Mouse (Mus musculus) stomach, embryonic 16.5 days (tissue): ENCODE results near the gene Cxcr2. TPM values are rescaled to one million over a fixed set of nuclear protein-coding genes. Genes with fewer than 3 reads are reported as not detected.

Source experiments
- ATAC-seq: fragments of 200-750 bp; cut with Nextera tagmentation; 2 replicates; pipeline ENCODE4 v1.8.0; 2017; ENCODE audit warnings: moderate number of reproducible peaks, moderate TSS enrichment; ENCODE audit not compliant: insufficient read depth, low FRiP score
- H3K27ac ChIP-seq: fragments of 300-500 bp; sonication (generic); 2 replicates; pipeline ENCODE4 v1.5.1; 2014; ENCODE audit warnings: low read length
- H3K27me3 ChIP-seq: fragments of 300-500 bp; sonication (generic); 2 replicates; pipeline ENCODE4 v1.6.1; 2014; ENCODE audit warnings: low read length, control low read depth, mixed read lengths; ENCODE audit not compliant: control insufficient read depth, insufficient read depth
- H3K36me3 ChIP-seq: fragments of 300-500 bp; sonication (generic); 2 replicates; pipeline ENCODE4 v1.6.1; 2014; ENCODE audit warnings: low read length; ENCODE audit not compliant: control insufficient read depth, insufficient read depth
- H3K4me1 ChIP-seq: fragments of 300-500 bp; sonication (generic); 2 replicates; pipeline ENCODE4 v1.6.1; 2014; ENCODE audit warnings: low read length, control low read depth, mixed read lengths; ENCODE audit not compliant: control insufficient read depth, insufficient read depth
- H3K4me2 ChIP-seq: fragments of 300-500 bp; sonication (generic); 2 replicates; pipeline ENCODE4 v1.6.1; 2014; ENCODE audit warnings: low read depth, low read length, mixed read lengths
- H3K4me3 ChIP-seq: fragments of 300-500 bp; sonication (generic); replicated peaks from 2 replicates; pipeline ENCODE4 v1.5.1; 2014; ENCODE audit warnings: mild to moderate bottlenecking, low read length
- H3K9ac ChIP-seq: fragments of 300-500 bp; sonication (generic); 2 replicates; pipeline ENCODE4 v1.6.1; 2014; ENCODE audit warnings: low read length
- H3K9me3 ChIP-seq: fragments of 300-500 bp; sonication (generic); replicated peaks from 2 replicates; pipeline ENCODE4 v1.6.1; 2016; ENCODE audit warnings: low read length, control low read depth; ENCODE audit not compliant: control insufficient read depth
- WGBS: fragments of 180-500 bp; shearing (Covaris S2); extraction: QIAGEN DNeasy Blood & Tissue Kit; methylation state at CpG from one replicate; pipeline ENCODE4 v1.1.7; 2014; 5-methylcytosine and 5-hydroxymethylcytosine counted together
- polyA plus RNA-seq: library from polyadenylated mRNA; unstranded; fragments of >200 nt; fragmentation: Nextera tagmentation; extraction: Ambion mirVana; gene quantifications from 2 replicates; pipeline ENCODE4 v1.2.1, GENCODE M21; 2015

The Cxcr2 gene
- 0.52 and 0.94 TPM in 2 replicates for polyA plus RNA-seq

DNA sequence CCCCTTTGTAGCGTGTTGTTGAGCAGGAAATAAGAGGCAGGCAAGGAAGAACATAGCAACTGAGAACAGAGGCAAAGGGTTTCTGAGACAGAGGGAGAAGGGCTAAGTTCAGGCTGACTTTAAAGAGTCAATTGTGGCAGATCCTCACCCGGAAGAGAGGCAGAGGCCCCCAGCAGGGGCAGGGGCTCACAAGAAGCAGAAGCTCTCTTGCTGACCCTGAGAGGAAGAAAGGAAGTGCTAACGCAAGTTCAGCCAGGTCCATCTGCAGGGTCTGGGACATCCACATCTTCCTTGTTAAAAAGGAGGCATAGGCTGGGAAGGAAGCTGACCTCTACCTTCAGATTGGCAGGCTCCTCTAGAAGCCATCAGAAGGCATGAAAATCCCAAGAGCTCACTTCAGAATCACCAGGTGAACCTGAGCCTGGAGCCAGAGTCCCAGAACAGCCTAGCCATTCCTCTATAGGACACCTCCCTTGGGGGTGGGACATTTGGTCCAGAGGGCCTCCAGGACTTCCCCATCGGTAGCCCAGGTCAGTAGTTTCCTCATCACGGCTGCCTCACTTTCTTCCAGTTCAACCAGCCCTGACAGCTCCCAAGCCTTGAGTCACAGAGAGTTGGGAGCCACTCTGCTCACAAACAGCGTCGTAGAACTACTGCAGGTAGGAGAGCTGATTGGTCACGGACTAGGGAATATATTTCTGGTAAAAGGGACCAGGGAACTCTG is at the start of gene Cxcr2:
Gene Cxcr2 (plus strand): TSS at position 529 of the 724 bp plus-strand sequence.
- Histone ChIP-seq H3K9me3 (no peaks in the 10 kb centered on the region), H3K4me2 (no peak within 1 kb of the TSS), H3K36me3 (no peaks in the 10 kb centered on the region), H3K4me1 (no peaks in the 10 kb centered on the region), H3K27me3 (no peaks in the 10 kb centered on the region), H3K4me3 (no peak within 1 kb of the TSS), H3K27ac (no peak within 1 kb of the TSS), H3K9ac (no peak within 1 kb of the TSS)
- WGBS = 66% methylated on average over 8 of the region's 8 CpGs
- no peak for ATAC-seq

GRCm38 (mm10) chr1:74105660-74106059 is 48.1 kb upstream of the Cxcr2 start:
- ATAC-seq = no peak
- WGBS = 81% methylated on average over 4 of the region's 4 CpGs
- no peak overlapping the region for H3K4me3 ChIP-seq
- H3K27me3 ChIP-seq = no peaks in the 10 kb centered on the region
- H3K4me2 ChIP-seq = no peak overlapping the region
- peaks cover 17% of the 10 kb centered on the region for H3K4me1 ChIP-seq
- H3K36me3 ChIP-seq = no peaks in the 10 kb centered on the region
- H3K9ac ChIP-seq = no peak overlapping the region
- H3K27ac ChIP-seq = no peak overlapping the region
- H3K9me3 ChIP-seq = no peaks in the 10 kb centered on the region

GRCm38 (mm10) chr1:74106214-74106613 is 47.6 kb upstream of the Cxcr2 start:
- Histone ChIP-seq H3K9me3 (no peaks in the 10 kb centered on the region), H3K4me1 (peaks cover 17% of the 10 kb centered on the region), H3K4me3 (no peak overlapping the region), H3K4me2 (no peak overlapping the region), H3K9ac (no peak overlapping the region), H3K36me3 (no peaks in the 10 kb centered on the region), H3K27me3 (no peaks in the 10 kb centered on the region), H3K27ac (no peak overlapping the region)
- 60% methylated on average over 6 of the region's 6 CpGs for WGBS
- no peak for ATAC-seq

DNA sequence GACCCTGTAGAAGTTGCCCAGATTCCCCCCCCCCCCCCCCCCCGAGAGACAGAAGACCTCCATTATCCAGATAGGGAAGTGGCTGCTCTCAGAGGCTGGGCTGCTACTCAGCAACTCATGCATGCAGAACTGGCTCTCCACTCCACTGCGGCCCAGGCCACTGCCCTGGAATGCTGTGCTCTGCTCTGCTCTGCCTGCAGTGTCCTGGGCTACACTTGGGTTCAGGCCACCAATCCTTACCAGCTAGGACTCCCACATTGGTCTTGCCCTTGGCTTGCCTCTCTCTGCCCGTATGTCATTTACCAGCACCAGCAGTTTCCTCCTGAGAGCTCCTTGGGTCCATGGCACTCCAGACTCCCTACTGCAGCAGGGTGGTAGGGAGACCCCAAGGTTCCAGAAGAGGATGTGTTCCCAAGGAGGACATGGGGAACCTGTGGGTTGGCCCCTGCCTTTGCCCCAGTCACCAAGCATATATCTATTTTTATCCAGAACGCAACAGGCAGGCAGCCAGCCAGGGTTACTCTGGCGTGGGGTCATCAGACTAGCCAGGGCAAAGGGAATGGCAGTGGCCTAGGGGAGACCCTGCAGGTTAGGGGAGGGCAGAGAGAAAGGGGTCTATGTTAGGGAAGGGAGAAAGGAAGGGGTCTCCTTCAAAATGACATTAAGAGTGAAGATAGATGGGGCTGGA is 45.7 kb upstream of the Cxcr2 start:
- Histone ChIP-seq H3K36me3 (no peaks in the 10 kb centered on the region), H3K27me3 (no peaks in the 10 kb centered on the region), H3K4me3 (no peak overlapping the region), H3K9ac (no peak overlapping the region), H3K27ac (no peak overlapping the region), H3K9me3 (no peaks in the 10 kb centered on the region), H3K4me1 (peaks cover 24% of the 10 kb centered on the region), H3K4me2 (no peak overlapping the region)
- 83% methylated on average over 4 of the region's 5 CpGs for WGBS
- no peak for ATAC-seq

DNA sequence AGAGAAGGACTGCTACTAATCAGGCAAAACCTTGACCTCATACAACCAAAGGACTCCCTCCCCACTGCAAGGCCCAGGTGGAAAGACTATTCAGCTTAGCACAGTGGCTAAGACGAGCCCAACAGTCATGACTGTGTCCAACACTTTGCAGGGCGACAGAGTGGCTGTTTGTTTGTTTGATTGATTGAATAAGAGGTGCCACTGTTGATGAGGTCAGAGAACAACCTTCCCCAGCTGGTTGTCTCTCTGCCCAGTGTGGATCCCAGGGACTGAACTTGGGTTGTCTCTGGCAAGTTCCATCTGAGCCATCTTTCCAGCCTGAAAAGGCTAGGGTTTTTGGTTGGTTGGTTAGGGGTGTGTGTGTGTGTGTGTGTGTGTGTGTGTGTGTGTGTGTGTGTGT is 44.1 kb upstream of the Cxcr2 start:
- 60% methylated on average over 2 of the region's 2 CpGs for WGBS
- H3K27ac ChIP-seq = no peak overlapping the region
- no peak for ATAC-seq
- no peak overlapping the region for H3K4me2 ChIP-seq
- H3K36me3 ChIP-seq = no peaks in the 10 kb centered on the region
- peaks cover 8% of the 10 kb centered on the region for H3K4me1 ChIP-seq
- H3K4me3 ChIP-seq = no peak overlapping the region
- H3K27me3 ChIP-seq = no peaks in the 10 kb centered on the region
- H3K9ac ChIP-seq = no peak overlapping the region
- H3K9me3 ChIP-seq = no peaks in the 10 kb centered on the region

- no peaks in the 10 kb centered on the region for H3K27me3 ChIP-seq
- no peak overlapping the region for H3K4me3 ChIP-seq
- H3K4me1 ChIP-seq = peaks cover 7% of the 10 kb centered on the region
- no peak overlapping the region for H3K27ac ChIP-seq
- H3K4me2 ChIP-seq = no peak overlapping the region
- H3K36me3 ChIP-seq = no peaks in the 10 kb centered on the region
- no peak overlapping the region for H3K9ac ChIP-seq
- 28% methylated on average over 8 of the region's 8 CpGs for WGBS
- ATAC-seq = peak; percentile 69; the same call in 1 of the 2 replicates
- H3K9me3 ChIP-seq = no peaks in the 10 kb centered on the region
Observed at GRCm38 (mm10) chr1:74110932-74111695, 42.7 kb upstream of the Cxcr2 start.

GRCm38 (mm10) chr1:74111696-74112030 is 42.1 kb upstream of the Cxcr2 start:
- peaks cover 7% of the 10 kb centered on the region for H3K4me1 ChIP-seq
- no peak overlapping the region for H3K4me3 ChIP-seq
- no peaks in the 10 kb centered on the region for H3K9me3 ChIP-seq
- ATAC-seq = no peak; the same call in 1 of the 2 replicates
- no peaks in the 10 kb centered on the region for H3K27me3 ChIP-seq
- no peak overlapping the region for H3K27ac ChIP-seq
- 49% methylated on average over 6 of the region's 6 CpGs for WGBS
- H3K4me2 ChIP-seq = no peak overlapping the region
- no peak overlapping the region for H3K9ac ChIP-seq
- no peaks in the 10 kb centered on the region for H3K36me3 ChIP-seq

GRCm38 (mm10) chr1:74113071-74113470 is 40.7 kb upstream of the Cxcr2 start:
- H3K9ac ChIP-seq = no peak overlapping the region
- H3K27me3 ChIP-seq = no peaks in the 10 kb centered on the region
- peaks cover 7% of the 10 kb centered on the region for H3K4me1 ChIP-seq
- H3K4me2 ChIP-seq = no peak overlapping the region
- H3K9me3 ChIP-seq = no peaks in the 10 kb centered on the region
- WGBS = 49% methylated on average over 3 of the region's 3 CpGs
- no peak for ATAC-seq
- no peak overlapping the region for H3K4me3 ChIP-seq
- no peak overlapping the region for H3K27ac ChIP-seq
- H3K36me3 ChIP-seq = no peaks in the 10 kb centered on the region

DNA sequence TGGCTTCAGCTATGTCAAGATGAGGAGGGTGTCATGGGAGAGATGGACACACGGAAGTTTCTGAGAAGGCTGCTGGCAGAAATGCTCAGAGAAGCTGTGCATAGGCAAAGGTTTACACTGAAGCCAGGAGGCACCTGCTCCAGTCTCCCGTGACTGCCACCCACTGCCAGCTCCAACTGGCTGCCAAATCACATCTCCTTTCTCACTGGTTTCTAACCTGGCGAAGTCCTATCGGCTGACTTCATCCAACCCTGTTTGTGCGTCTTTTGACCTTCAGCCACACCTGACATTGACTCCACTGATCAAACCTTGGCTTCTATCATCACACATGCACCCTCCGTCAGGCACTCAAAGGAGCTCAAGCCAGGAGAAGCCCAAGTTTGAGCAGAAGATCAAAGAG is 35.9 kb upstream of the Cxcr2 start:
- Histone ChIP-seq H3K27ac (no peak overlapping the region), H3K27me3 (peaks cover 1% of the 10 kb centered on the region), H3K9me3 (no peaks in the 10 kb centered on the region), H3K36me3 (no peaks in the 10 kb centered on the region), H3K4me2 (no peak overlapping the region), H3K9ac (no peak overlapping the region), H3K4me1 (no peaks in the 10 kb centered on the region), H3K4me3 (no peak overlapping the region)
- ATAC-seq = no peak
- 80% methylated on average over 6 of the region's 6 CpGs for WGBS
